Mouse (Mus musculus) limb, embryonic 12.5 days (tissue): Measurements from ENCODE around the gene Enox1. TPM values are rescaled to one million over a fixed set of nuclear protein-coding genes. Genes with fewer than 3 reads are reported as not detected.

Source experiments
- ATAC-seq: fragments of 200-750 bp; cut with Nextera tagmentation; 2 replicates; pipeline ENCODE4 v1.8.0; 2017; ENCODE audit warnings: low read depth, moderate TSS enrichment; ENCODE audit not compliant: insufficient number of reproducible peaks, insufficient read depth, low FRiP score, low TSS enrichment
- H3K27ac ChIP-seq: fragments of 300-500 bp; sonication (generic); 2 replicates; pipeline ENCODE4 v1.5.1; 2016; ENCODE audit warnings: mild to moderate bottlenecking, moderate library complexity
- H3K27me3 ChIP-seq: fragments of 300-500 bp; sonication (generic); 2 replicates; pipeline ENCODE4 v1.6.1; 2016; ENCODE audit warnings: mild to moderate bottlenecking, moderate library complexity
- H3K36me3 ChIP-seq: fragments of 300-500 bp; sonication (generic); 2 replicates; pipeline ENCODE4 v1.6.1; 2016; ENCODE audit warnings: mild to moderate bottlenecking, moderate library complexity
- H3K4me1 ChIP-seq: fragments of 300-500 bp; sonication (generic); replicated peaks from 2 replicates; pipeline ENCODE4 v1.6.1; 2016
- H3K4me2 ChIP-seq: fragments of 300-500 bp; sonication (generic); 2 replicates; pipeline ENCODE4 v1.6.1; 2016; ENCODE audit warnings: mild to moderate bottlenecking, moderate library complexity
- H3K4me3 ChIP-seq: fragments of 300-500 bp; sonication (generic); replicated peaks from 2 replicates; pipeline ENCODE4 v1.5.1; 2016; ENCODE audit warnings: mild to moderate bottlenecking
- H3K9ac ChIP-seq: fragments of 300-500 bp; sonication (generic); replicated peaks from 2 replicates; pipeline ENCODE4 v1.6.1; 2016; ENCODE audit warnings: mild to moderate bottlenecking, moderate library complexity
- H3K9me3 ChIP-seq: fragments of 300-500 bp; sonication (generic); 2 replicates; pipeline ENCODE4 v1.6.1; 2016; ENCODE audit warnings: mild to moderate bottlenecking, moderate library complexity
- WGBS: fragments of 180-500 bp; shearing (Covaris S2); methylation state at CpG from one replicate; pipeline ENCODE4 v1.1.7; 2016; 5-methylcytosine and 5-hydroxymethylcytosine counted together
- polyA plus RNA-seq: library from polyadenylated mRNA; unstranded; fragments of >200 nt; fragmentation: Nextera tagmentation; extraction: Ambion mirVana; gene quantifications from 2 replicates; pipeline ENCODE4 v1.2.1, GENCODE M21; 2016

Gene Enox1
- polyA plus RNA-seq, 1 experiment from 2014 or later, result 12.9 TPM

DNA sequence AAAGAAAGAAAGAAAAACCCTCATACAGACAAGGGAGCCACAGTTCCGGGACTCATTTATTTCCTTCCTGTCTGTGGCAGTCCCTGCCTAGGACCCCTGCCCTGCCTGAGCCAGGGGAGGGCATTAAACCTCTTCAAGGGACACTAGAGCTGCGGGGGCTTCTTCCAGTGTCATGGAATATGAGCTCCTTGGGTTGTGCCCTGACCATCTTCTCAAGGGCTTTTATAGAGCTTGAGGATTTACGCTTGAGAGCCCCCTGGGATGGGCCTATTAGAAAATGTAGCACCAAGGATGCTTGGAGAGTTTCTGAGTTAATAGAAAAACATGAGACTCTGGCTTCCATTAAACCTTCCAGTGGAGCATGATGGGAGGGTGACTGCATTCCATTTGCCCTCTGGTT is 39.7 kb downstream of the Enox1 start:
- Histone ChIP-seq H3K9me3 (no peaks in the 10 kb centered on the region), H3K4me3 (no peak overlapping the region), H3K4me2 (no peak overlapping the region), H3K9ac (no peak overlapping the region), H3K4me1 (no peaks in the 10 kb centered on the region), H3K27ac (no peak overlapping the region), H3K27me3 (no peaks in the 10 kb centered on the region), H3K36me3 (no peaks in the 10 kb centered on the region)
- 69% methylated on average over 3 of the region's 3 CpGs for WGBS
- ATAC-seq, result no peak

- Histone ChIP-seq H3K9ac (no peak overlapping the region), H3K4me3 (no peak overlapping the region), H3K36me3 (no peaks in the 10 kb centered on the region), H3K9me3 (no peaks in the 10 kb centered on the region), H3K27me3 (no peaks in the 10 kb centered on the region), H3K4me1 (no peaks in the 10 kb centered on the region), H3K4me2 (no peak overlapping the region), H3K27ac (no peak overlapping the region)
- 74% methylated on average over 2 of the region's 2 CpGs for WGBS
- no peak for ATAC-seq
Measured at GRCm38 (mm10) chr14:77197414-77197915, 40.9 kb downstream of the Enox1 start.

DNA sequence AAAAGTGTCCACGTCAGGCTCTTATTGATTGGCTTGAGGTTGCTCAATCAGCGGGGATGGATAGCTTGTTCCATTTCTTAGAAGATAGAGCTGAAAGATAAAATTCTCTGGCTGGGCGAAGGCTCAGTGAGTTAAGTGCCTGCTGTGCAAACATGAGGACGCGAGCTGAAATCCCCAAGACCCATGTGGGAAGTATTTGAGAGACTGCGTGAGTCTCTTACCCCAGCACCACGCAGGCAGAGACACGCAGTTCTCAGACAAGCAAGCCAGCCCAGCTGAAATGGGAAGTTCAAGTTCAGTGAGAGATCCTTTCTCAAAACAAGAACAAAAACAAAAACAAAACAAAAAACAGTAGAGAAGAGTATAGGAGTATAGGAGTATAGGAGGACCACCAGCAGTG is 54.3 kb downstream of the Enox1 start:
- H3K4me3 ChIP-seq, result no peak overlapping the region
- no peak overlapping the region for H3K27ac ChIP-seq
- H3K9ac ChIP-seq, result no peak overlapping the region
- 0 out of 2 replicates have a peak, but pooled peaks cover 5% of the 10 kb centered on the region for H3K4me1 ChIP-seq
- no peak overlapping the region for H3K4me2 ChIP-seq
- ATAC-seq, result no peak
- WGBS, result 88% methylated on average over 8 of the region's 8 CpGs
- no peaks in the 10 kb centered on the region for H3K27me3 ChIP-seq
- no peaks in the 10 kb centered on the region for H3K36me3 ChIP-seq
- no peaks in the 10 kb centered on the region for H3K9me3 ChIP-seq

DNA sequence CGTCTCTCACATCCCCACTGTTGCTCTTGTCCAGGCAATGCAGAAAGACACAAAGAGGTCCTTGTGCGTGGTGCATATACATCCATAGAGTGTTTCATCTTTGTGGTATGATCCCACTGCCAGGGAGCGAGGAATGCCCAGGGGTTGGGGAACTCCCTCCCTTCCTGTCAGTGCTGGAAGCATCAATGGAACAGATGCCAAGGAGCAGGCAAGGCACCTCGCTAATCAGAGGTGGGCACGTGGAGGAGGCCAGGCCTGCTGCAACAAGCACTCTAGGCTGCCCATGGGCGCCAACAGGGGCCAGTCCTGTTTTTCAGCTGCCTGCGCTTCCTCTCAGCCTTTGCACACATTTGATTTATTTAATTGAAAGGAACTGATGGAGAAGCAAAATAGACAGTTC is 56.6 kb downstream of the Enox1 start:
- no peak overlapping the region for H3K9ac ChIP-seq
- 65% methylated on average over 7 of the region's 7 CpGs for WGBS
- H3K4me1 ChIP-seq, result peaks cover 7% of the 10 kb centered on the region; the same call in 1 of the 2 replicates
- no peaks in the 10 kb centered on the region for H3K9me3 ChIP-seq
- H3K27me3 ChIP-seq, result no peaks in the 10 kb centered on the region
- H3K4me3 ChIP-seq, result no peak overlapping the region
- no peak for ATAC-seq
- no peaks in the 10 kb centered on the region for H3K36me3 ChIP-seq
- no peak overlapping the region for H3K4me2 ChIP-seq
- H3K27ac ChIP-seq, result no peak overlapping the region

- Histone ChIP-seq H3K27me3 (no peaks in the 10 kb centered on the region), H3K9me3 (no peaks in the 10 kb centered on the region), H3K4me1 (peaks cover 2% of the 10 kb centered on the region; the same call in 1 of the 2 replicates), H3K9ac (no peak overlapping the region), H3K4me3 (no peak overlapping the region), H3K4me2 (no peak overlapping the region), H3K36me3 (no peaks in the 10 kb centered on the region), H3K27ac (no peak overlapping the region)
- no peak for ATAC-seq
- 86% methylated on average over 6 of the region's 6 CpGs for WGBS
Measured at GRCm38 (mm10) chr14:77214848-77215247, 58.3 kb downstream of the Enox1 start.

DNA sequence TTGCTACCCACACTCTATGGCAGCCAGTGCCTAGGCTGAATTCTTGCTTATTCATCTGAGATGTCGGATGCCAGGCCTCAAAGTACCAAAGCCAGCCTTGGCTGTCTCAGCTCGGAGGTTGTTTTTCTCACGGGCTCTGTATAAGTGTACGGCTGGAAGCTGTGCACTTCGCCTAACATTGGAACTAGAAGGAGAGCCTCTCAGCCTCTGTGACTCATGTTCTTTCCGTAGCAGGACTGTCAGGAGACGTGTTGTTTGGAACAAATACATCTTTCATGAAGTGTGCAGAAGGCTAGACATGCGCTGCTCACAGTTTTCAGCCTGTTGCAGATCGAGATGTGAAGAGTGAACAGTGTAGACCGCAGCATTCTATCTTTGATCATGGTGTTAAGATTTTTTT is 68.8 kb downstream of the Enox1 start:
- Histone ChIP-seq H3K27me3 (no peaks in the 10 kb centered on the region), H3K27ac (no peak overlapping the region), H3K4me2 (no peak overlapping the region), H3K9ac (no peak overlapping the region), H3K9me3 (no peaks in the 10 kb centered on the region), H3K4me1 (no peaks in the 10 kb centered on the region), H3K4me3 (no peak overlapping the region), H3K36me3 (no peaks in the 10 kb centered on the region)
- 89% methylated on average over 10 of the region's 10 CpGs for WGBS
- no peak for ATAC-seq

- no peak overlapping the region for H3K9ac ChIP-seq
- no peaks in the 10 kb centered on the region for H3K27me3 ChIP-seq
- no peak overlapping the region for H3K4me2 ChIP-seq
- WGBS, result 67% methylated on average over 2 of the region's 2 CpGs
- no peaks in the 10 kb centered on the region for H3K36me3 ChIP-seq
- no peak overlapping the region for H3K27ac ChIP-seq
- no peak overlapping the region for H3K4me3 ChIP-seq
- H3K9me3 ChIP-seq, result no peaks in the 10 kb centered on the region
- H3K4me1 ChIP-seq, result no peaks in the 10 kb centered on the region; the same call in 1 of the 2 replicates
- no peak for ATAC-seq
Measured at GRCm38 (mm10) chr14:77238811-77239210, 82.2 kb downstream of the Enox1 start.

GRCm38 (mm10) chr14:77239360-77239759 is 82.8 kb downstream of the Enox1 start:
- Histone ChIP-seq H3K4me2 (no peak overlapping the region), H3K4me3 (no peak overlapping the region), H3K4me1 (no peaks in the 10 kb centered on the region; the same call in 1 of the 2 replicates), H3K9me3 (no peaks in the 10 kb centered on the region), H3K27me3 (no peaks in the 10 kb centered on the region), H3K9ac (no peak overlapping the region), H3K27ac (no peak overlapping the region), H3K36me3 (no peaks in the 10 kb centered on the region)
- no peak for ATAC-seq
- WGBS, result 34% methylated on average over 4 of the region's 4 CpGs

DNA sequence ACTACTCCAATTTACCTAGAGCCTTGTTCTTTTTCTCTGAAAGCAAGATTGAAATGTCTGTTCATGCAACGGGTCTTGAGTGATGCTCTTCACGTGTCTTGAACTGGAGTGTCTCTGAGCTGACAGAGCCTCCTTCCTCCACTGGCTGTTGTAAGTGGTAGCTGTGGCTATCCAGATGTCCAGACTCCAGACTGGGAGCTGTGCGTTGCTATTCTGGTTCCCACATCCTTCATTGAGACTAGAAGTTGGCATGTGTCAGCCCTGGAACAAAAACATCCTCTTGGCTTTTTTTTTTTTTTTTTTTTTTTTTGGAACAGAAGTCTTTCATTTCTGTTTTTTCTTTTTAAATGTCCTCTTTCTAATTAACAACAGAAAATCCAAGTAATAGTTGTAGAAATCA is 90.4 kb downstream of the Enox1 start:
- 0 out of 2 replicates have a peak, but pooled peaks cover 5% of the 10 kb centered on the region for H3K9me3 ChIP-seq
- H3K27me3 ChIP-seq, result no peaks in the 10 kb centered on the region
- H3K4me3 ChIP-seq, result no peak overlapping the region
- H3K27ac ChIP-seq, result no peak overlapping the region
- no peak overlapping the region for H3K9ac ChIP-seq
- ATAC-seq, result no peak
- H3K36me3 ChIP-seq, result no peaks in the 10 kb centered on the region
- peaks cover 12% of the 10 kb centered on the region for H3K4me1 ChIP-seq
- H3K4me2 ChIP-seq, result no peak overlapping the region
- WGBS, result 88% methylated on average over 3 of the region's 3 CpGs

DNA sequence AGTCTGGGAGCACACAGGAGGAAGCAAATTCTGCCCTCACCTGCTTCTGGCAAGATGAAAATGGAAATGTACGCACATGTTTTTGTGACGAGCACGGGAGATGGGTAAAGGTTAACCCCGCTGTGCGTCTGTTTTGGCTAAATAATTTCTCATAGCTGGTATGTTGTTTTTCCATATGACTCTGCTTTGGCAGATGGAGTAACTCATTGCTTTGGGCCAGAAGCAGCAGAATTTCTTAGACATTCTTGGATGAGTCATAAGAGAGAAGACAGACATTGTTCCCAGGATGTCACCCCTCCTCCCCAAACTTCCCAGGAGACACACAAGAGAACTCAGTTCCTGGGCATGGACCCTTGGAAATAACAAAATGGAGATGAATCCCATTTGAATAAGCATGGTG is 91.9 kb downstream of the Enox1 start:
- ATAC-seq, result no peak
- no peak overlapping the region for H3K4me2 ChIP-seq
- no peaks in the 10 kb centered on the region for H3K27me3 ChIP-seq
- peaks cover 12% of the 10 kb centered on the region for H3K4me1 ChIP-seq
- no peak overlapping the region for H3K4me3 ChIP-seq
- 0 out of 2 replicates have a peak, but pooled peaks cover 5% of the 10 kb centered on the region for H3K9me3 ChIP-seq
- 78% methylated on average over 5 of the region's 5 CpGs for WGBS
- H3K36me3 ChIP-seq, result no peaks in the 10 kb centered on the region
- H3K27ac ChIP-seq, result no peak overlapping the region
- H3K9ac ChIP-seq, result no peak overlapping the region

- no peak overlapping the region for H3K4me3 ChIP-seq
- 0 out of 2 replicates have a peak, but pooled peaks have one; percentile 47 for ATAC-seq
Measured at GRCm38 (mm10) chr14:77248946-77249345, 92.4 kb downstream of the Enox1 start.

GRCm38 (mm10) chr14:77250652-77251238 is 94.2 kb downstream of the Enox1 start:
- H3K4me2 ChIP-seq, result no peak overlapping the region
- H3K9me3 ChIP-seq, result 0 out of 2 replicates have a peak, but pooled peaks cover 4% of the 10 kb centered on the region
- H3K36me3 ChIP-seq, result no peaks in the 10 kb centered on the region
- no peaks in the 10 kb centered on the region for H3K27me3 ChIP-seq
- no peak overlapping the region for H3K4me3 ChIP-seq
- WGBS, result 44% methylated on average over 2 of the region's 2 CpGs
- no peak overlapping the region for H3K9ac ChIP-seq
- peaks cover 12% of the 10 kb centered on the region for H3K4me1 ChIP-seq
- no peak overlapping the region for H3K27ac ChIP-seq
- ATAC-seq, result no peak

More at GRCm38 (mm10) chr14:77248946-77249345, 92.4 kb downstream of the Enox1 start:
- Histone ChIP-seq H3K36me3 (no peaks in the 10 kb centered on the region), H3K4me1 (peaks cover 12% of the 10 kb centered on the region), H3K9ac (no peak overlapping the region), H3K27me3 (no peaks in the 10 kb centered on the region), H3K4me2 (no peak overlapping the region), H3K9me3 (0 out of 2 replicates have a peak, but pooled peaks cover 5% of the 10 kb centered on the region), H3K27ac (peak overlapping the region; percentile 41; the same call in 1 of the 2 replicates)
- 48% methylated on average over 7 of the region's 7 CpGs for WGBS
